Mouse (Mus musculus): ENCODE measurements around the gene Robo1. TPM values are rescaled to one million over a fixed set of nuclear protein-coding genes. Genes with fewer than 3 reads are reported as not detected.
"Not testable (repeated sequence)": the region's sequence is repeated elsewhere in the genome, so short reads cannot be mapped to it uniquely, and the experiment has no call there.

Gene Robo1
- polyA plus RNA-seq, 1 experiment from 2014 or later = 26.0 TPM

- no peak overlapping the region for H3K27ac ChIP-seq
- H3K9ac ChIP-seq = no peak overlapping the region
- ATAC-seq (replicated peaks; ENCODE audit: low FRiP score) = no peak
- 77% methylated on average over 3 of the region's 3 CpGs for WGBS
- H3K9me3 ChIP-seq (replicated peaks) = no peaks in the 10 kb centered on the region
- no peaks in the 10 kb centered on the region for H3K36me3 ChIP-seq
- no peaks in the 10 kb centered on the region for H3K27me3 ChIP-seq
- no peak overlapping the region for H3K4me2 ChIP-seq
- H3K4me3 ChIP-seq (replicated peaks) = no peak overlapping the region
- H3K4me1 ChIP-seq = no peaks in the 10 kb centered on the region
These were observed 157.6 kb downstream of the Robo1 start for GRCm38 (mm10) chr16:72465696-72466095.

- Histone ChIP-seq H3K4me1 (no peaks in the 10 kb centered on the region), H3K27me3 (no peaks in the 10 kb centered on the region), H3K27ac (no peak overlapping the region), H3K36me3 (no peaks in the 10 kb centered on the region), H3K4me3 (replicated peaks) (no peak overlapping the region), H3K4me2 (no peak overlapping the region), H3K9me3 (replicated peaks) (no peaks in the 10 kb centered on the region), H3K9ac (no peak overlapping the region)
- ATAC-seq (replicated peaks; ENCODE audit: low FRiP score) = no peak
- 77% methylated on average over 2 of the region's 2 CpGs for WGBS
These were observed 162.0 kb downstream of the Robo1 start for GRCm38 (mm10) chr16:72470037-72470673.

- H3K36me3 ChIP-seq = no peaks in the 10 kb centered on the region
- no peak overlapping the region for H3K9ac ChIP-seq
- no peaks in the 10 kb centered on the region for H3K27me3 ChIP-seq
- H3K4me3 ChIP-seq (replicated peaks) = no peak overlapping the region
- no peaks in the 10 kb centered on the region for H3K4me1 ChIP-seq
- no peaks in the 10 kb centered on the region for H3K9me3 ChIP-seq (replicated peaks)
- H3K4me2 ChIP-seq = no peak overlapping the region
- 34% methylated on average over 6 of the region's 6 CpGs for WGBS
- H3K27ac ChIP-seq = no peak overlapping the region
- no peak for ATAC-seq (replicated peaks; ENCODE audit: low FRiP score)
These were observed 202.7 kb downstream of the Robo1 start for GRCm38 (mm10) chr16:72510716-72511199.

GRCm38 (mm10) chr16:72531337-72531736 is 223.2 kb downstream of the Robo1 start:
- WGBS = 69% methylated on average over 2 of the region's 2 CpGs
- no peak overlapping the region for H3K27ac ChIP-seq
- no peaks in the 10 kb centered on the region for H3K4me1 ChIP-seq
- no peak overlapping the region for H3K4me2 ChIP-seq
- no peaks in the 10 kb centered on the region for H3K9me3 ChIP-seq (replicated peaks)
- H3K36me3 ChIP-seq = no peaks in the 10 kb centered on the region
- H3K9ac ChIP-seq = no peak overlapping the region
- H3K27me3 ChIP-seq = no peaks in the 10 kb centered on the region
- no peak overlapping the region for H3K4me3 ChIP-seq (replicated peaks)
- ATAC-seq (replicated peaks; ENCODE audit: low FRiP score) = no peak

DNA sequence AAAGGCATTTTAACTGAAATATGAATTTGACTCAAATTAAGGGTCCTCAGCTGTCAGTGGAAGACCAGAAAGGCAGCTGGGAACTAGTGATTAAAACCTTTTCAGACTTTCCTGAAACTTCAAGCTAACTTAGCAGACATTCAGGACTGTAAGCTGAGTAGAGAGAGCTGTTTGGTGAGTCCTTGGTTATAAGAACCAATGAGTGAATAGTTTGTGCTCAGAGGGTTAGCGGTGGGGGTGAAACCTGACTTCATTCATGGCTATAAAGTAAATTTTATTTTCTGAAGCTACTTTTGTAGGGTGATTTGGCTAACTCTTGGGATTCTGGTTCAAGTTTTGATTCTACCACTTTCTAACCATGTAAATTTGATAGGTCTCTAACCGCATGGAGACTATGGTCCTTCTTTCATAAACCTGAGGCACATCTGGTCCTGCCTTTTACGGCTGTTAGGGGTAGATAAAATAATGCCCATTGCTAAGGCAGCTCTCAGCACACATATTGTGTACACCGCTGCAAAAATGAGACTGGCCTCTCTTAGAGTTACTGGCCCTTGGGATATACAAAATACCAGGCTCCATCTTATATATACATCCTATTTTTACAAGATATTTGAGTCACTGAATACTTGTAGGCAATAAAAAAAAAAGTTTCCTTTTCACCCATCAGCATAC is 225.9 kb downstream of the Robo1 start:
- ATAC-seq (replicated peaks; ENCODE audit: low FRiP score) = no peak
- no peaks in the 10 kb centered on the region for H3K9me3 ChIP-seq (replicated peaks)
- WGBS = 89% methylated on average over 4 of the region's 4 CpGs
- H3K27me3 ChIP-seq = no peaks in the 10 kb centered on the region
- no peak overlapping the region for H3K9ac ChIP-seq
- H3K4me3 ChIP-seq (replicated peaks) = no peak overlapping the region
- no peaks in the 10 kb centered on the region for H3K36me3 ChIP-seq
- H3K4me1 ChIP-seq = no peaks in the 10 kb centered on the region
- H3K27ac ChIP-seq = no peak overlapping the region
- H3K4me2 ChIP-seq = no peak overlapping the region

DNA sequence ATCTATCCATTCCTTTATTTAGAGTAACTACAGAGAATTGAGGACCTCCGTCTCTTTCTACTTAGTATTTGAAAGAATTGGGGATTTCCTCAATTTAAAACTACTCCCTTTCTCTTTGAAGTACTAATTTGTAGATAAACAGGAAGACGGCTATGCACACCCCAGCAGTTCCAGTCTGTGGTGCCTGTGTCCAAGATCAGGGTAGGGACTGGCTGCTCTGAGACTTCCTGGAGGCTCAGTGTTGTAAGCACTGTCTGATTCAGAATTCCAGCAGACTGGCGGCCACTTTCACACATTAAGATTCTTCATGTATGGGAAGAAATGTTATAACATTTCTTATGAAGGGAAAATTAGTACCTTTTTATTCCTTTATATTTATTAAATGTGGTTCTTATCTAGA is 230.1 kb downstream of the Robo1 start:
- ATAC-seq (replicated peaks; ENCODE audit: low FRiP score) = no peak
- WGBS = 46% methylated on average over 3 of the region's 3 CpGs
- H3K27ac ChIP-seq = no peak overlapping the region

GRCm38 (mm10) chr16:72543928-72544327 is 235.8 kb downstream of the Robo1 start:
- ATAC-seq (replicated peaks; ENCODE audit: low FRiP score) = no peak
- H3K4me3 ChIP-seq (replicated peaks) = no peak overlapping the region
- no peaks in the 10 kb centered on the region for H3K9me3 ChIP-seq (replicated peaks)
- H3K4me1 ChIP-seq = no peaks in the 10 kb centered on the region
- H3K9ac ChIP-seq = no peak overlapping the region
- 80% methylated on average over 3 of the region's 3 CpGs for WGBS
- H3K36me3 ChIP-seq = no peaks in the 10 kb centered on the region
- no peaks in the 10 kb centered on the region for H3K27me3 ChIP-seq
- no peak overlapping the region for H3K27ac ChIP-seq
- H3K4me2 ChIP-seq = no peak overlapping the region

More for the DNA sequence above, 230.1 kb downstream of the Robo1 start:
- Histone ChIP-seq H3K9ac (no peak overlapping the region), H3K9me3 (replicated peaks) (no peaks in the 10 kb centered on the region), H3K27me3 (no peaks in the 10 kb centered on the region), H3K4me3 (replicated peaks) (no peak overlapping the region), H3K4me1 (no peaks in the 10 kb centered on the region), H3K4me2 (no peak overlapping the region), H3K36me3 (no peaks in the 10 kb centered on the region)

DNA sequence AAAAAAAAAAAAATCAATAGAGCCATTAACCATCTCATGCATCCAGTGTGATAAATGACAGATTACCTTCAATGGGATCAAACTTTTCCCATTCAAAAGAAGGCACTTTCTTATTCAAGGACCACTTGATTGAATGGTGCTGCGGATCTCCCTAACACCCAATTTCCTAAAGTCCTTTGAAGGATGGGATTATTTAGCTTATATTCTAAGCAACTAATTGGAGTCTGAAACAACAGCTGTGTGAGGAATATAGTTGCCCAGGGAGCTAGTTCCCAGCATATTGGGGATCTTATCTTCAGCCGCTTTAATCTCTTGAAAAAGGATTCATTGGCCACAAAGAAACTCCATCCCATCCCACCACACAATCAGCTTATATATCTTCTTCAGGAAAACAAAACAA is 236.8 kb downstream of the Robo1 start:
- H3K27me3 ChIP-seq = no peaks in the 10 kb centered on the region
- no peak overlapping the region for H3K27ac ChIP-seq
- H3K4me3 ChIP-seq (replicated peaks) = no peak overlapping the region
- H3K4me2 ChIP-seq = no peak overlapping the region
- H3K9ac ChIP-seq = no peak overlapping the region
- 66% methylated on average over 2 of the region's 2 CpGs for WGBS
- no peaks in the 10 kb centered on the region for H3K4me1 ChIP-seq
- ATAC-seq (replicated peaks; ENCODE audit: low FRiP score) = no peak
- no peaks in the 10 kb centered on the region for H3K36me3 ChIP-seq
- no peaks in the 10 kb centered on the region for H3K9me3 ChIP-seq (replicated peaks)

DNA sequence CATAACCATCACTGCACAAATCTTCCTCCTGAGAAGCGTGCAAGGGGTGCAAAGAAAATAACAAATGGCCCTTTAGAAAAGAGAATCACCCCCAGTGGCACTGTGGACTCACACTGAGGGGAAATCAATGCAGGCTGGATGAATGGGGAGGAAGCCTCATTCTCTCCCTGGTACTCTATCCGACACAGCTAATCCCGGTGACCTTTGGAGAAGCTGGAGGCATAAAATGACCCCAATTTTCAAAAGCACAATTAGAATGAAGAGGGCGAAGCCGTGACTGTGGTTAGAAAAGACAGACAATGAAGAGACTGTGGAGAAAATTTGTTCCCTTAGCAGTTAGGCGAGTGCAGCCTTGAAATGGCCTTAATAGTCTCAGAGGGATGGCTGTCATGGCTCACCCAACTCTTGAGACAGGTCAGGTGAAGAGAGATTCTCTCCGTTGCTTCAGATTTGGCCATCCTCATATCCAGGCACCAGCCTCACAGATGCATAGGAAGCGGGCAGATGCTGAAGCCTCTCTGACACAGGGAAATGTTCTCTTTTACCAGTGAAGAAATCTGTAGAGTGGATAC is 243.7 kb downstream of the Robo1 start:
- no peaks in the 10 kb centered on the region for H3K36me3 ChIP-seq
- H3K4me1 ChIP-seq = no peaks in the 10 kb centered on the region
- no peak overlapping the region for H3K9ac ChIP-seq
- H3K9me3 ChIP-seq (replicated peaks) = no peaks in the 10 kb centered on the region
- H3K27me3 ChIP-seq = no peaks in the 10 kb centered on the region
- no peak overlapping the region for H3K4me3 ChIP-seq (replicated peaks)
- no peak overlapping the region for H3K4me2 ChIP-seq
- 73% methylated on average over 8 of the region's 8 CpGs for WGBS
- ATAC-seq (replicated peaks; ENCODE audit: low FRiP score) = no peak
- no peak overlapping the region for H3K27ac ChIP-seq

- Histone ChIP-seq H3K9me3 (replicated peaks) (no peaks in the 10 kb centered on the region), H3K4me2 (no peak overlapping the region), H3K36me3 (no peaks in the 10 kb centered on the region), H3K27me3 (no peaks in the 10 kb centered on the region), H3K4me3 (replicated peaks) (no peak overlapping the region), H3K27ac (no peak overlapping the region), H3K4me1 (no peaks in the 10 kb centered on the region), H3K9ac (no peak overlapping the region)
- 40% methylated on average over 5 of the region's 5 CpGs for WGBS
- no peak for ATAC-seq (replicated peaks; ENCODE audit: low FRiP score)
These were observed 245.6 kb downstream of the Robo1 start for GRCm38 (mm10) chr16:72553713-72554112.

DNA sequence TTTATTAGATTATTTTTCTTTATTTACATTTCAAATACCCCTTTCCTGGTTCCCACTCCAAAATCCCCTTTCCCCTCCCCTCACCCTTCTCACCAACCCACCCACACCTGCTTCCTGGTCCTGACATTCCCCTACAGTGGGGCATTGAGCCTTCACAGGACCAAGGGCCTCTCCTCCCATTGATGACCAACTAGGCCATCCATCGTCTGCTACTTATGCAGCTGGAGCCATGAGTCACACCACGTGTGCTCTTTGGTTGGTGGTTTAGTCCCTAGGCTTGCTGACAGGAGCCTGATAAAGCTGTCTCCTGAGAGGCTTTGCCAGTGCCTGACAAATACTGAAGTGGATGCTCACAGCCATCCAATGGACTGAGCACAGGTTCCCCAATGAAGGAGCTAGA is 254.0 kb downstream of the Robo1 start:
- not testable (repeated sequence) for H3K27me3 ChIP-seq; H3K27ac ChIP-seq; H3K4me2 ChIP-seq; H3K4me1 ChIP-seq; H3K4me3 ChIP-seq (replicated peaks); ATAC-seq (replicated peaks; ENCODE audit: low FRiP score); H3K36me3 ChIP-seq; H3K9ac ChIP-seq; H3K9me3 ChIP-seq (replicated peaks)
- WGBS = 57% methylated on average over 2 of the region's 2 CpGs

- no peaks in the 10 kb centered on the region for H3K36me3 ChIP-seq
- H3K27ac ChIP-seq = no peak overlapping the region
- 18% methylated on average over 15 of the region's 15 CpGs for WGBS
- no peaks in the 10 kb centered on the region for H3K27me3 ChIP-seq
- no peak overlapping the region for H3K4me3 ChIP-seq (replicated peaks)
- no peak overlapping the region for H3K4me2 ChIP-seq
- H3K4me1 ChIP-seq = no peaks in the 10 kb centered on the region
- no peaks in the 10 kb centered on the region for H3K9me3 ChIP-seq (replicated peaks)
- no peak for ATAC-seq (replicated peaks; ENCODE audit: low FRiP score)
- no peak overlapping the region for H3K9ac ChIP-seq
These were observed 255.3 kb downstream of the Robo1 start for GRCm38 (mm10) chr16:72563196-72563963.

Data from kidney, embryonic 15.5 days (tissue).